Mouse (Mus musculus) MEL (cell line): ENCODE measurements around the gene Hsp90b1. TPM values are rescaled to one million over a fixed set of nuclear protein-coding genes. Genes with fewer than 3 reads are reported as not detected.

Experiments
- DNase-seq: peaks from one replicate; pipeline ENCODE4 v3.0.0; 2011; ENCODE audit warnings: low read depth, low spot score
- H3K27ac ChIP-seq: 2 replicates; pipeline ENCODE4 v1.5.1; 2012; ENCODE audit warnings: low read depth, mild to moderate bottlenecking, control low read depth, low read length, moderate library complexity; ENCODE audit not compliant: control insufficient read depth
- H3K27me3 ChIP-seq, 2 experiments: fragments of 150-350 bp in 1 of 2; sonication (generic) in 1 of 2; 2 replicates each; pipeline ENCODE4 v1.6.1; 2012; ENCODE audit warnings: low read length in 2 of 2, mild to moderate bottlenecking in 2 of 2, improper control_type of control experiment in 1 of 2, moderate library complexity in 1 of 2; ENCODE audit not compliant: insufficient read depth in 2 of 2, control insufficient read depth in 1 of 2
- H3K36me3 ChIP-seq, 2 experiments: 2 replicates each; pipeline ENCODE4 v1.6.1; 2012 to 2014; ENCODE audit warnings: low read length in 2 of 2, improper control_type of control experiment in 1 of 2, inconsistent platforms in 1 of 2, mild to moderate bottlenecking in 1 of 2; ENCODE audit not compliant: insufficient read depth in 2 of 2, control insufficient read depth in 1 of 2
- H3K4me1 ChIP-seq, 2 experiments: fragments of 150-350 bp in 1 of 2; sonication (generic) in 1 of 2; 2 replicates each; pipeline ENCODE4 v1.6.1; 2012; ENCODE audit warnings: low read length in 2 of 2, improper control_type of control experiment in 1 of 2, mild to moderate bottlenecking in 1 of 2; ENCODE audit not compliant: insufficient read depth in 2 of 2, control insufficient read depth in 1 of 2
- H3K4me3 ChIP-seq, 2 experiments: fragments of 150-350 bp in 1 of 2; sonication (generic) in 1 of 2; 2 replicates each; pipeline ENCODE4 v1.5.1; 2012; ENCODE audit warnings: low read depth in 2 of 2, low read length in 2 of 2, mild to moderate bottlenecking in 2 of 2, moderate library complexity in 2 of 2, control low read depth in 1 of 2, improper control_type of control experiment in 1 of 2; ENCODE audit not compliant: control insufficient read depth in 1 of 2, insufficient read depth in 1 of 2
- H3K79me2 ChIP-seq: 2 replicates; pipeline ENCODE4 v1.6.1; 2012; ENCODE audit warnings: mild to moderate bottlenecking, low read length, moderate library complexity; ENCODE audit not compliant: control insufficient read depth, poor library complexity, insufficient read depth
- H3K9ac ChIP-seq: 2 replicates; pipeline ENCODE4 v1.6.1; 2012; ENCODE audit warnings: low read depth, mild to moderate bottlenecking, control low read depth, low read length, moderate library complexity; ENCODE audit not compliant: control insufficient read depth, poor library complexity, severe bottlenecking
- H3K9me3 ChIP-seq: fragments of 150-350 bp; sonication (generic); replicated peaks from 2 replicates; pipeline ENCODE4 v1.6.1; 2012; ENCODE audit warnings: mild to moderate bottlenecking, low read length, improper control_type of control experiment, moderate library complexity; ENCODE audit not compliant: insufficient read depth
- CHD2 ChIP-seq: IDR thresholded peaks from 2 replicates; pipeline ENCODE4 v1.6.1; 2011; ENCODE audit warnings: low read length, improper control_type of control experiment
- CTCF ChIP-seq, 3 experiments: IDR thresholded peaks in 2 of 3; conservative IDR thresholded peaks in 1 of 3; 2 replicates each; pipeline ENCODE4 v1.5.1; 2011 to 2012; ENCODE audit warnings: low read length in 3 of 3, low read depth in 2 of 3, mild to moderate bottlenecking in 2 of 3, improper control_type of control experiment in 1 of 3, inconsistent platforms in 1 of 3, mixed read lengths in 1 of 3, moderate library complexity in 1 of 3; ENCODE audit not compliant: control insufficient read depth in 1 of 3, insufficient read depth in 1 of 3, poor library complexity in 1 of 3, severe bottlenecking in 1 of 3
- E2F4 ChIP-seq: IDR thresholded peaks from 2 replicates; pipeline ENCODE4 v1.6.1; 2011; ENCODE audit warnings: low read depth, low read length, improper control_type of control experiment, borderline replicate concordance
- EP300 ChIP-seq, 2 experiments: IDR thresholded peaks; 2 replicates each; pipeline ENCODE4 v1.6.1; 2011; ENCODE audit warnings: improper control_type of control experiment in 2 of 2, low read length in 2 of 2, low read depth in 1 of 2, mild to moderate bottlenecking in 1 of 2
- ETS1 ChIP-seq: IDR thresholded peaks from 2 replicates; pipeline ENCODE4 v1.6.1; 2012; ENCODE audit warnings: low read depth, mild to moderate bottlenecking, inconsistent platforms, low read length, improper control_type of control experiment, moderate library complexity
- GABPA ChIP-seq: IDR thresholded peaks from 2 replicates; pipeline ENCODE4 v1.6.1; 2012; ENCODE audit warnings: low read depth, mild to moderate bottlenecking, inconsistent platforms, low read length, improper control_type of control experiment, moderate library complexity
- GATA1 ChIP-seq: IDR thresholded peaks from 2 replicates; pipeline ENCODE4 v1.6.1; 2011; ENCODE audit warnings: low read depth, low read length, improper control_type of control experiment
- MAX ChIP-seq: IDR thresholded peaks from 2 replicates; pipeline ENCODE4 v1.6.1; 2011; ENCODE audit warnings: low read length, improper control_type of control experiment
- MAZ ChIP-seq: IDR thresholded peaks from 2 replicates; pipeline ENCODE4 v1.6.1; 2012; ENCODE audit warnings: low read depth, mild to moderate bottlenecking, inconsistent platforms, low read length, improper control_type of control experiment
- MEF2A ChIP-seq: IDR thresholded peaks from 2 replicates; pipeline ENCODE4 v1.6.1; 2014; ENCODE audit warnings: low read depth, mild to moderate bottlenecking, inconsistent platforms, low read length, improper control_type of control experiment; ENCODE audit not compliant: poor library complexity, insufficient replicate concordance, severe bottlenecking; ENCODE audit errors: extremely low read depth
- NELFE ChIP-seq: IDR thresholded peaks from 2 replicates; pipeline ENCODE4 v1.6.1; 2011; ENCODE audit warnings: low read depth, low read length, improper control_type of control experiment
- NRF1 ChIP-seq: IDR thresholded peaks from 2 replicates; pipeline ENCODE4 v1.6.1; 2014; ENCODE audit warnings: low read depth, mild to moderate bottlenecking, inconsistent platforms, low read length, improper control_type of control experiment, moderate library complexity; ENCODE audit not compliant: poor library complexity, insufficient read depth, severe bottlenecking
- POLR2AphosphoS5 ChIP-seq: IDR thresholded peaks from 2 replicates; pipeline ENCODE4 v1.6.1; 2012; ENCODE audit warnings: low read depth, borderline replicate concordance, mild to moderate bottlenecking, inconsistent platforms, low read length, moderate library complexity, mixed read lengths
- RAD21 ChIP-seq: IDR thresholded peaks from 2 replicates; pipeline ENCODE4 v1.6.1; 2011; ENCODE audit warnings: mild to moderate bottlenecking, low read depth, low read length, improper control_type of control experiment
- RCOR1 ChIP-seq: IDR thresholded peaks from 2 replicates; pipeline ENCODE4 v1.6.1; 2012; ENCODE audit warnings: low read depth, mild to moderate bottlenecking, inconsistent platforms, low read length, improper control_type of control experiment
- SMC3 ChIP-seq: IDR thresholded peaks from 2 replicates; pipeline ENCODE4 v1.6.1; 2011; ENCODE audit warnings: low read depth, low read length, improper control_type of control experiment
- UBTF ChIP-seq: IDR thresholded peaks from 2 replicates; pipeline ENCODE4 v1.6.1; 2012; ENCODE audit warnings: low read depth, mild to moderate bottlenecking, inconsistent platforms, low read length, improper control_type of control experiment, moderate library complexity, borderline replicate concordance; ENCODE audit not compliant: insufficient read depth
- USF2 ChIP-seq, 2 experiments: IDR thresholded peaks; 2 replicates each; pipeline ENCODE4 v1.6.1; 2011 to 2012; ENCODE audit warnings: improper control_type of control experiment in 2 of 2, low read length in 2 of 2, borderline replicate concordance in 1 of 2, inconsistent platforms in 1 of 2, low read depth in 1 of 2, mild to moderate bottlenecking in 1 of 2; ENCODE audit not compliant: insufficient read depth in 1 of 2
- ZKSCAN1 ChIP-seq: IDR thresholded peaks from 2 replicates; pipeline ENCODE4 v1.6.1; 2012; ENCODE audit warnings: low read depth, mild to moderate bottlenecking, inconsistent platforms, low read length, improper control_type of control experiment, moderate library complexity
- ZNF384 ChIP-seq: IDR thresholded peaks from 2 replicates; pipeline ENCODE4 v1.6.1; 2012; ENCODE audit warnings: low read depth, mild to moderate bottlenecking, inconsistent platforms, low read length, improper control_type of control experiment
- polyA plus RNA-seq, 2 experiments: library from polyadenylated mRNA; stranded (reverse) in 1 of 2; unstranded in 1 of 2; fragments of >175 nt in 1 of 2; fragments of >200 nt in 1 of 2; gene quantifications; 2 replicates each; pipeline versions ENCODE4 v1.2.1 to v1.2.4; 2012; ENCODE audit warnings: low replicate concordance in 2 of 2, low read depth in 1 of 2; ENCODE audit not compliant: insufficient read length in 2 of 2, insufficient read depth in 1 of 2, missing spikeins in 1 of 2
- total RNA-seq: library from RNA; depleted of rRNA; stranded (reverse); fragments of 300-350 nt; gene quantifications from 2 replicates; pipeline ENCODE4 v1.2.3, GENCODE M21; 2012

Gene Hsp90b1
- total and polyA plus RNA-seq, 3 experiments, result 150 to 555 (median 420) TPM

DNA sequence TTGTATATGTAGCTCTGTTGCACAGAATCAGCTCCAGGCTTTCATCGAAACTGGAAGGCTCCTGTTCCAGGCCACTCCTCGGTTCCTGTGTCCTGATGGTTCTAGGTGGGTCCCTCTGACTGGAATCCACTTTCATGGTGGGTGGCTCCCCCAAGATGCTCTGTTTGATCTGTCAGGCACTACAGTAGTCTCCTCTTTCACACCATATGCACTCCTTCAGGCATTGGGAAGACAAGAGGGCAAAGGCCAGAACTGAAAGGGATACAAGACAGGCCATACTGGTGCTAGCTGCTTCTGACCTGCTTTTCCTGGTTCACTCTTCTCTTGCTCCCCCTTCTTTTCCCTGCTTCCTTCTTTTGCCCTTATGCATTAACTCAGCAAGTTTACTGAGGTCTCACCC lies 37.6 kb upstream of the Hsp90b1 start:
- Histone ChIP-seq H3K36me3 (no peaks in the 10 kb centered on the region), H3K4me3 (no peak overlapping the region), H3K79me2 (no peaks in the 10 kb centered on the region), H3K27me3 (no peaks in the 10 kb centered on the region), H3K9me3 (no peaks in the 10 kb centered on the region), H3K27ac (no peak overlapping the region), H3K9ac (no peak overlapping the region), H3K4me1 (no peaks in the 10 kb centered on the region)
- no peak for DNase-seq
- no peak for TF ChIP-seq POLR2AphosphoS5
- TF ChIP-seq RCOR1, result no peak
- TF ChIP-seq GABPA, result no peak
- no peak for TF ChIP-seq ZNF384
- no peak for TF ChIP-seq MEF2A
- TF ChIP-seq ZKSCAN1, result no peak
- no peak for TF ChIP-seq RAD21
- TF ChIP-seq UBTF, result no peak
- TF ChIP-seq E2F4, result no peak
- no peak for TF ChIP-seq NELFE
- no peak for TF ChIP-seq MAX
- TF ChIP-seq SMC3, result no peak
- TF ChIP-seq EP300 (IDR thresholded peaks at IDR 0.05; ENCODE audit: low read depth in 1 of 2, low read length in 2 of 2), result no peak
- TF ChIP-seq USF2 (IDR thresholded peaks at IDR 0.05; ENCODE audit: borderline replicate concordance in 1 of 2, insufficient read depth in 1 of 2, low read depth in 1 of 2, low read length in 2 of 2), result no peak
- TF ChIP-seq MAZ, result no peak
- TF ChIP-seq NRF1, result no peak

DNA sequence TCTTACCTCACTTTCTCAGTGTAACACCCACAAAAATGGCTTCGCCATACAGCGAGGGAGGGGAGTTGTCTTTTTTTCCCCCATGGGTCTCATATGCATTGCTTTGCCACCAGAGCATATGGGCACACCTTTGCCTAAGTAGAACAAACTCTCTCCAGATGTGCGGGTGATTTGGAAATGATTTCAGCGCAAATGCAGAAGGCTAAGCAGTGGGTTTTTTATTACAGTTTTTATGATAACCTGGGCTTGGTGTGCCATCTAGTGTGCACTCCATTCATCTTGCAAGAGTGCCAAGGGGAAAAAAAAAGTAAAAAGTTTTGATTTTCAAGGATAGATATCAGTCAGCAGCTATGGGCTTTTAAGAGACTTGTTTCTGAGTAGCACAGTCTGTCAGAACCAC lies 29.7 kb upstream of the Hsp90b1 start:
- H3K9me3 ChIP-seq, result no peaks in the 10 kb centered on the region
- no peaks in the 10 kb centered on the region for H3K36me3 ChIP-seq
- DNase-seq, result no peak
- TF ChIP-seq CTCF (IDR thresholded peaks at IDR 0.05 in 2 of 3, conservative IDR thresholded peaks at IDR 0.05 in 1 of 3; ENCODE audit: control insufficient read depth in 1 of 3, insufficient read depth in 1 of 3, low read depth in 2 of 3, low read length in 3 of 3, poor library complexity in 1 of 3, severe bottlenecking in 1 of 3) (no peak; a peak in 1 of 6 replicates), CHD2 (no peak), GATA1 (no peak), ETS1 (no peak), SMC3 (no peak)
- H3K4me3 ChIP-seq, result no peak overlapping the region
- H3K27ac ChIP-seq, result no peak overlapping the region
- no peaks in the 10 kb centered on the region for H3K27me3 ChIP-seq
- no peak overlapping the region for H3K9ac ChIP-seq
- H3K4me1 ChIP-seq, result no peaks in the 10 kb centered on the region
- no peaks in the 10 kb centered on the region for H3K79me2 ChIP-seq
